Mouse (Mus musculus): Measurements from ENCODE around the gene Exosc7.

DNA sequence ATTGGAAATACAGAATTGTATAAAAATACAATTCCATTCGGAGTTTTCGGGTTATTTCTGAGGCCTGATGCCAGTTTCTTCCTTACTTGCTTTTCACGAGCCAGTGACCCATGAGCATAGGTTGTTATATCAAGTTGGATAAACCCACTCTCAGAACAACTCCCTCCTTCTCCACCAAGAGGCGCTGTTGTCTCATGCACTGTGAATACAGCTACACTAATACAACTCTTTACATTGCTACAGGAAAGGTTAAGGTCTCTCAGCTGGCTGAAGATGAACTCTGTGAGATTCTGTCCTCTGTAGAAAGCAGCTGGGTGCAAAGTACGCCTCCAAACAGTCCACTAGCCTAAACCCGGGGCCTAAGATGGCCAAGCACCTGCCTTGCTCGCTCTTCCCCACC lies 46.3 kb downstream of the Exosc7 start:
- no peak for TF ChIP-seq CHD2 (IDR thresholded peaks at IDR 0.05; ENCODE audit: low read depth, low read length)
- TF ChIP-seq MAFK (IDR thresholded peaks at IDR 0.05; ENCODE audit: insufficient read depth, low read depth, low read length) = no peak
- no peak for TF ChIP-seq ZNF384 (IDR thresholded peaks at IDR 0.05; ENCODE audit: low read depth, low read length)
- no peak for TF ChIP-seq HCFC1 (IDR thresholded peaks at IDR 0.05; ENCODE audit: borderline replicate concordance, insufficient read depth, low read length)

Data from ES-E14 (cell line).